Mouse (Mus musculus) adrenal gland, adult 8-10 months (tissue): Measurements from ENCODE around the gene Gm9745. TPM values are rescaled to one million over a fixed set of nuclear protein-coding genes. Genes with fewer than 3 reads are reported as not detected.
A peak's percentile ranks its signal among the peaks of the same experiment; 100 is the strongest.
"Not testable (repeated sequence)": the region's sequence is repeated elsewhere in the genome, so short reads cannot be mapped to it uniquely, and the experiment has no call there.

Experiments
- DNase-seq: peaks from one replicate; pipeline ENCODE4 v3.0.0; 2022
- total RNA-seq, 4 experiments: library from RNA; stranded (reverse); gene quantifications; 2 replicates each; pipeline ENCODE4 v1.2.4; 2022

The Gm9745 gene
- not detected for total RNA-seq

DNA sequence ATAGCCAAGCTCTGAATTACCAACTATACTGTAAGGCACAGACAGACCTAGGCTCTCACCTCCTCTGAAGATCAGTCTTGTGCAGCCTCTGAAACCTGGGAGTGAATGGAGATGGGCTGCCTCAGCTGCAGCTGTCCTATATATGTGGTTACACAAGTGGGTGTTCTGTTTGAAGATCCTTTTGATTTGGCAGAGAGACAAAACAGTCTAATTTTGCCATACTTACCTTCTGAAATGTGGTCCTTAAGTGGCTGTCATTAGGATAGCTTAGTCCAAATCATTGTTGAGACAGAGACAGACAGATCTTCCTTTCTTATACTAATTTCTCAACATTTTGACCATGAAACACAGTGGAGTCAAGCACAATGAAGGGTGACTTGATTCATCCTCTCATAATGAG lies at the start of gene Gm9745:
Gm9745 (minus strand) TSS at position 101 of the 400 bp plus-strand sequence.
- not testable (repeated sequence) for DNase-seq

DNA sequence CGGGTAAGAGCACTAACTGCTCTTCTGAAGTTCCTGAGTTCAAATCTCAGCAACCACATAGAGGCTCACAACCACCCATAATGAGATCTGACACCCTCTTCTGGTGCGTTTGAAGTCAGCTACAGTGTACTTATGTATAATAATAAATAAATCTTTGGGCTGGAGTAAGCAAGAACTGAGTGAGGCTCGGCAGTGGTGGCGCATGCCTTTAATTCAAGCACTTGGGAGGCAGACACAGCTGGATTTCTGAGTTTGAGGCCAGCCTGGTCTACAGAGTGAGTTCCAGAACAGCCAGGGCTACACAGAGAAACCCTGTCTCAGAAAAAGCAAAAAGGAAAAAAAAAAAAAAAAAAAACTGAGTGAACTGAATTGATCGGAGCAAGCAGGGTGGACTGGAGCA lies 49.2 kb upstream of the Gm9745 start:
- DNase-seq, result not testable (repeated sequence)

DNA sequence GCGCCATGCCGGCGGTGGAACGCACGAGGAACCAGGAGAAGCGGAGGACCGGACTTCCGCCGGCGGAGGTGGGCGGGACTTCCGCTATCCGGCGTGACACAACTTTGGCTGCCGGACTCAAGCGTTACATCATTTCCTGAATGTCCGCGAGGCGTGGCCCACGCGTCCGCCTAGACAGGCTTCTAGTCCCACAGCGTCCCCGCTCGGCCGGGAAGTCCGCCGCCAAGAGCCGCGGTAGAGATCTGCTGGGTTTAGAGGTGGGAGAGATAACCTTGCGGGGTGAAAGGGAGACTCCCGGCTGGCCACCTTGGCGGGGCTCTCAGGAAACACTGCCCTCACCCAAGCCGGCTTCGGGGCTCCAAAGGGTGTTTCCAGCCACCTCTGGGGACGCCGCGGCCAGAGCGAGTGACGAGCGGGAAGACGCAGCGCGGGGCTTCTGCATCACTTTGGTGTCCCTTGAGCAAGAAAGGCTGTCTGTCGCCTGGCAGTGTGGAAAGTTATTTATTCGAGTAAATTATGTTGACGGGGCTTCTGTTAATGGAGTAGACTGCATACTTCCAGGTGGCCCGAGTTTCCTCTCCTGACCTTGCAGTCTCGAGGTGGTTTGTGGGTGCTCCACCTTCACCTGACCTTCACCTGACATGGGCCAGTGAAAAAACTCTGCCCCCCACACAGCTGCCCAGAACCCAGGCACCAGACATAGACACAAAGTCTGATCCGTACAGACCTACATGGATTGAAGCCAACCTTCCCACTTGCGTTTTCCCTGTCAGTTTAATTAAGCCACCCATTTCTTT lies 48.2 kb upstream of the Gm9745 start, which contains the start of gene Gtpbp4:
Gtpbp4 (minus strand) TSS at position 94 of the 797 bp plus-strand sequence.
- peak; percentile 96 for DNase-seq

DNA sequence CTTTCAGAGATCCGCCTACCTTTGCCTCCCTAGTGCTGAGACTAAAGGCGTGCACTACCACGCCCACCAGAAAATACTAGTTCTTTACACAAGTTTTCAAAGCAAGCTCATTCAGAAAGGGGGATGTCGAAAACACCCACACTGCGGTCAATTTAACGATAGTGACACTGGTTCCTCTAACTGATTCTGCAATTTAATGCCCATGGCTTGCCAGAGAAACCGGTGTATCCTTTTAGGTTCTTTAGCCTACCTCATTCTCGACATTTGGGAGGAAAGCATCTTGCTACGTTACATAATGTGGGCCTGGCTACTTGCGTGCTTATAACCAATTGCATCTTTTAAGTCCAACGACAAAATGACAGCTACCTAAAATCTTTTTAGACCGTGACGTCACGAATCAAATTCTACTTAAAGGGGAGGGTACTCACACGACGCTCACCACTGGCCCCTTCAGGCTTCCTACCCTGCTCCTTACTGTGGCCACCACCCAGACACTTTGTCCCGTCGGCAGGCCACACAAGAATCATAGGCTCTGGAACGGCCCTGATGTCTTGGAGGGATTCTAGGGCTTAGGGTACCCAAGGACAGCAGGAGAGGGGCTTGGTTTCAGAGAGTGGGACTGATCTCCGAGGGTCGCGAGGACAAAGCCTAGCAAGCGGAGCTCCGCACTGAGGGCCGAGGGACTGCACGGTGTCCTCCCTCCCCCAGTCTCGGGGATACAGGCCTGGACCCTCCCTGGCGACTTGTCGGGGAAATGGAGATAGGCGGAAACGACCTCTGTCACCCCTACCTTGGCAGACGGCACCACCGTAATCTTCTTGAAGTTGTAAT lies 47.3 kb upstream of the Gm9745 start:
- DNase-seq, result no peak

DNA sequence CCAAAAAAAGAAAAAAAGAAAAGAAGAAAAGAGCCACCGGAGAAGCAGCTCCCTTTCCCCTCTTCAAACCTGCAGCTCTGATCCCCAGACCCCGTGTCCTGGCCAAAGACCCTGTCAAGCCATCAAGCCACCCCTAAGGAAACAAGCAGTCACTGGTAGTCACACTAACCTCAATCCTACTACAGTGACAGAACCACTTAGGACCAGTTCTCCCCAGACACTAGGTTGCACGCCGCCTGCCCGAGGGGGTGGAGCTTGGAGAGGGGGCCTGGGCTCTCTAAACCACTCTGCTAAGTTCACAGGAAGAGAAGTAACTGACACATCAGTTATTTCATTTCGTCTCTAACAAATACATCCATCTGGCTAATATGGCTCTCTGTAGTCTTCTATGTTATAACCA lies 44.2 kb upstream of the Gm9745 start:
- DNase-seq, result no peak

DNA sequence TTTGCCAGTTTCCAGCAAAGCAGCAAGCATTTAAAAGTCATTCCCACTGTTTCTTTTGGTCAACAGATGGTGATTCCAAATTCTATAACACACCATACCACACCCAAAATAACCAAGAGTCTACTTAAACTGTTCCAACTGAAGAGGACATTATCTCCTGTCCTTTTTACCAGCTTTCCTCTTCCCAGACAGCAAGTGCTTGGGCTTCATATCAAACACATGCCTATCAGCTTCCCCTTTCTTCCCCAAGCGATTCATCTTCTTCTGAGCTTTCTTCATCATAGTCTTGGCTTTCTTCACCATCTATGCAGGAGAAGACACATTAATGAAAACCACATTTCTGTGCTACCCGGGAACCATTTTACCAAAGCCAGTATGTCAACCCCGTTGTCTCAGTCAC lies 24.9 kb upstream of the Gm9745 start:
- no peak for DNase-seq

DNA sequence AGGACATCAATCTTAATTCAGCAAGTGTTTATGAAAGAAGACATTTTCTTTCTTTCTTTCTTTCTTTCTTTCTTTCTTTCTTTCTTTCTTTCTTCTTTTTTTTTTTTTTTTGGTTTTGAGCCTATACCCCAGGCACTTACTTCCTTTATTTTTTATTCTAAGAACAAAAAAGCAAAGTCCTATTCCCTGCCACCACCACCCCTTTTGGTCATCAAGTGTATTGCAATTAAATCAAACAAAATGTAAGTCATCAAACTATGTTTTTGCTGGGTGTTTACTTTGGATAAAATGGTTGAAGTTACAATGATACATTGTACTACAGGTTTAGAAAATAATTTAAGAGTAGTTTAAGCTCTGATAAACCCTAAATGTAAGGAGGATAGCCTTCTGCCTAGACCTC lies 24.3 kb upstream of the Gm9745 start:
- DNase-seq, result no peak

DNA sequence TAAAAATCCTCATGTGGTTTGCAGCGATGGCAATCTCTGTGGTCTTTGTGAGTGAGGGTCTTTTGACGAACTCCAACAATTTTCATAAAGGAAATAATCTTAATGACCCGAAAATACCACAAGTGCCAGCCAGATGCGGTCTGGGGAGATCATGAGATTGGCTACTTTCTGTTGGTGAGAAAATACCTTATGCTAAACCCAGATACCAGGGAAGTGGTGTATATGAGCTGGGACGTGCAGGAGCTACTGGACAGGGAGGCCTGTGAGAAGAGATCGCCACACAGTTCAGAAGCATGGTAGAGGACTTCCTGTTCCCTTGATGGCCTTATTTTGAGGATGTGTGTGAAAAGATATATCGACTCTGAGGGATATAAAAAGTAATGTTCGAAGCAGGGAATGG lies 19.7 kb upstream of the Gm9745 start:
- DNase-seq, result no peak

DNA sequence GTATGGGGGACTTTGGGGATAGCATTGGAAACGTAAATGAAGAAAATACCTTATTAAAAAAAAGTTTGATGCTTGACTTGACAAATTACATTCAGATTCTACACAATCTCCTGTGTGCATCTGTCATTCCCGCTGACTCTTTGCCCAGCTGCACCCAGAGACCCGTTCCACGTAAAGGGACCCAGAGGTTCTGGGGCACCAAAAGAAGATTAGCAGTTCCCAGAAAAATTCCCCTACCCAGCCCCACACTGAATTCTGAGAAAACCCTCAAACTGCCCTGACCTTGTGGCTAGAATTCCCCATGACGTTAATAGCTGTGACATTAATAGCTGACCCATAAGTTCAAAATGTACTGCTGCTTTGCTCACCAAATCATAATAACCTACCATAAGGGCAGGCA lies 17.2 kb upstream of the Gm9745 start:
- DNase-seq, result no peak

DNA sequence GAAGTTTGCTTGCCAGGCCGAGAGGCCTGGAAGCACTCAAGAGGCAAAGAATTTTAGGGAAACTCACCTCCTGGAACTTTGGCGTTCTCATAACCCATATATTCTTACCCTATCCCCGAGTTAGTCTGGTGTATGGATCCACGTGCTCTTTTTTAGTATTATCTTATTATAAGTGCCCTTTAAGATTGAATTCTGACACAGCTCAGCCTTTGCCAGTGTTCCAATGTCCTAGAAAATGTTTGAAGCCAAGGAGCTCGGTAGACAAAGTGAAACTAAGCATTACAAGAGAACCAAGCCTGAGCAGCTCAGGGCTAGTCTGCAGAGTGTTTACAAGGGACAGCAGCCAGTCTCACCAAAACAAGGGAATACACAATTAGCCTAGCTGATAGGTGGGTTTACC lies 14.2 kb upstream of the Gm9745 start:
- DNase-seq, result not testable (repeated sequence)

DNA sequence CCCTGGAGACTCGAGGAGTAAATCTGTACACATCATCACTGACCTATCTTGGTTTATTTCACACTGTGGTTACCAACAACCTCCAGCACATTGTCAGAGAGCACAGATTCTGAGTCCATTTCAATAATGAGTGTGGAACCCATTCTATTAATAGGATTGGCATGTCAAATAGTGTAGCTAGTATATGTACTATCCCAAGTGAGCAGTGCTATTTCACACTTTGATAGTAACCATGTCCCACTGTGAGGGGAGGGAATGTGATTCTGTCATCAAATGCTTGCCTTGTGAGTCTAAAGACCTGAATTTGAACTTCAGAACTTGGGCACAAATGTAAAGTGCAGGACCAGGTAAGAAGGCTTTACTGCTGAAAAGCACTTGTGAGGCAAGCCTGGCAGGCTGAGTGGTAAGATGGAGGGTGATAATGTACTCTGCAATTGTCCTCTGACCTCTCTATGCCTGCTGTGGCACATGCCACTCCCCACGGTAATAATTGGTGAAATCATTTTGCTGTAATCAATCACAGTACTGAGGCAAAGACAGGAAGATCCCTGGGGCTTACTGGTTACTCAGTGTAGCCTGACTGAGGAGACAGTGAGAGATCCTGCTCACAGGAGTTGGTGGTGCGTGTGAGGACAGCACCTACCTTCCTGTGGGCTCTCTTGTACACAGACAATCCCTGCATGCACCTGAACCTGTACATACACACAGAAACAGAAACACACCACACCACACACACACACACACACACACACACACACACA lies 13.3 kb upstream of the Gm9745 start:
- not testable (repeated sequence) for DNase-seq

DNA sequence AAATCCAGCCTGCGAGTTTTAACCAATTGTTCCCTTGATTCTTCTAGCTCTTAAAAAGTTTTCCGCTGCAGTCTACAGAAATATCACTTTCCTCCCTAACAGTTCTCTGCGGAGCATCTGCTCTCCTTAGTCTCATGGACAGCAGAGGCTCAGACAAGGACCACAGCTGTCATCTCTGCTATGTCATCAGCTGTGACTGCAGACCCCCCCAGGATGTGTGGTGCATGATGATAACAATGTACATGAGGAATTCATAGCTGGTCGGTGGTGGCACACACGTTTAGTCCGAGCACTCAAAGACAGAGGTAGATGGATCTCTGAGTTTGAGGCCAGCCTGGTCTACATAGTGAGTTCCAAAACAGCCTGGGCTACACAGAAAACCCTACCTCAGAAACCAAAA lies 11.5 kb upstream of the Gm9745 start:
- not testable (repeated sequence) for DNase-seq

DNA sequence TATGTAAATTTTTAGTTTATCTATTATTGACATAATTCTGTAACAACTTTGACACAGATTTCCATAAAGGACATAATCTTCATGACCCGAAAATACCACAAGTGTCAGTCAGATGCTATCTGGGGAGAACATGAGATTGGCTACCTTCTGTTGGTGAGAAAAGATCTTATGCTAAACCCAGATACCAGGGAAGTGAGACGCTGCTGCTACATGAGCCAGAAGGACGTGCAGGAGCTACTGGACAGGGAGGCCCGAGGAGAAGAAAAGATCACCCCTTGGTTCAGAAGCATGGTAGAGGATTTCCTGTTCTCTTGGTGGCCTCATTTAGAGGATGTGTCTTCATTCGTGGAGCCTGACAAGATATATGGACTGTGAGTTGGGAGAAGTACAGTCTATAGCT lies 11.0 kb upstream of the Gm9745 start:
- not testable (repeated sequence) for DNase-seq

DNA sequence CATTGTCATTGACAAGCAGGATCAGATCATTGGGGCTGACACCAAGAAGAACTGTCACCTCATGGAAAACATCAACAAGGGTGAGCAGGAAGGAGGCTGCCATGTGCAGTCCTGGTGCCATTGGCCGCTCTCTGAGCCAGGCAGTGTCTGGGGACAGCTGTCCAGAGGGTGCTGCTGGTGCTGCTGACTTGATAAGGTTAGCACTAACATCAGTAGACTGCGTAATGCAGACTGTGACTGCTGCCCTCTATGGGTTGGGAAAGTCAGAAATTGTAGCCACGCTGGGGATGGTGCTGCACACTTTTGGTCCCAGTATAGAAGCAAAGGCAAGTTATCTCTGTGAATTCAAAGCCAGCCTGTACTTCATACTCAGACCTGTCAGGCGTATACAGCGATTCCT lies 8.8 kb upstream of the Gm9745 start:
- not testable (repeated sequence) for DNase-seq

DNA sequence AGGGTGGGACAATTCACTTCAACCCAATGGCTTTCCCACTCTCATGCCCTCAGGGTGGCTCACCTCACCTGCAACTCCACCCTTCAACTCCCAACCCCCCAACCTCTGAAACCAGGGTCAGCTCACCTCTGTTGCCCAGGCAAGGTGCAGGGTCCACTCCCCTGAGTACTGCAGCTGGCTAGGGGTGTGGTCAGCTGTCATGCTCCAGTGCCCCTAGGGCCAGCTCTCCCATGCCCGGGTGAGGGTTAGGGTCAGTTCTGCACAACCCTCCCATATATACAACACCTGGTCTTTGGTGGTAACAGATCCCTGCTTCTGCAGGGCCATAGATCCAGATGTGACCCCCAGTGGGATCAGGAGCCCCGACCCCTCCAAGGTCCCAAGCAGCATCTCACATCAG lies 7.1 kb upstream of the Gm9745 start:
- not testable (repeated sequence) for DNase-seq

DNA sequence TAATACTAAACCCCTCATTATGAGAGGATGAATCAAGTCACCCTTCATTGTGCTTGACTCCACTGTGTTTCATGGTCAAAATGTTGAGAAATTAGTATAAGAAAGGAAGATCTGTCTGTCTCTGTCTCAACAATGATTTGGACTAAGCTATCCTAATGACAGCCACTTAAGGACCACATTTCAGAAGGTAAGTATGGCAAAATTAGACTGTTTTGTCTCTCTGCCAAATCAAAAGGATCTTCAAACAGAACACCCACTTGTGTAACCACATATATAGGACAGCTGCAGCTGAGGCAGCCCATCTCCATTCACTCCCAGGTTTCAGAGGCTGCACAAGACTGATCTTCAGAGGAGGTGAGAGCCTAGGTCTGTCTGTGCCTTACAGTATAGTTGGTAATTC lies 4.5 kb upstream of the Gm9745 start, which contains the start of gene Idi2:
Idi2 (plus strand) TSS at position 301 of the 400 bp plus-strand sequence.
- DNase-seq, result not testable (repeated sequence)

DNA sequence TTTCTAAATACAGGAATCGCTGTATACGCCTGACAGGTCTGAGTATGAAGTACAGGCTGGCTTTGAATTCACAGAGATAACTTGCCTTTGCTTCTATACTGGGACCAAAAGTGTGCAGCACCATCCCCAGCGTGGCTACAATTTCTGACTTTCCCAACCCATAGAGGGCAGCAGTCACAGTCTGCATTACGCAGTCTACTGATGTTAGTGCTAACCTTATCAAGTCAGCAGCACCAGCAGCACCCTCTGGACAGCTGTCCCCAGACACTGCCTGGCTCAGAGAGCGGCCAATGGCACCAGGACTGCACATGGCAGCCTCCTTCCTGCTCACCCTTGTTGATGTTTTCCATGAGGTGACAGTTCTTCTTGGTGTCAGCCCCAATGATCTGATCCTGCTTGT lies 4.2 kb downstream of the Gm9745 start:
- DNase-seq, result not testable (repeated sequence)

DNA sequence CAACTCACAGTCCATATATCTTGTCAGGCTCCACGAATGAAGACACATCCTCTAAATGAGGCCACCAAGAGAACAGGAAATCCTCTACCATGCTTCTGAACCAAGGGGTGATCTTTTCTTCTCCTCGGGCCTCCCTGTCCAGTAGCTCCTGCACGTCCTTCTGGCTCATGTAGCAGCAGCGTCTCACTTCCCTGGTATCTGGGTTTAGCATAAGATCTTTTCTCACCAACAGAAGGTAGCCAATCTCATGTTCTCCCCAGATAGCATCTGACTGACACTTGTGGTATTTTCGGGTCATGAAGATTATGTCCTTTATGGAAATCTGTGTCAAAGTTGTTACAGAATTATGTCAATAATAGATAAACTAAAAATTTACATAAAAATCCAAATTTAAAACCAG lies 6.3 kb downstream of the Gm9745 start:
- not testable (repeated sequence) for DNase-seq

DNA sequence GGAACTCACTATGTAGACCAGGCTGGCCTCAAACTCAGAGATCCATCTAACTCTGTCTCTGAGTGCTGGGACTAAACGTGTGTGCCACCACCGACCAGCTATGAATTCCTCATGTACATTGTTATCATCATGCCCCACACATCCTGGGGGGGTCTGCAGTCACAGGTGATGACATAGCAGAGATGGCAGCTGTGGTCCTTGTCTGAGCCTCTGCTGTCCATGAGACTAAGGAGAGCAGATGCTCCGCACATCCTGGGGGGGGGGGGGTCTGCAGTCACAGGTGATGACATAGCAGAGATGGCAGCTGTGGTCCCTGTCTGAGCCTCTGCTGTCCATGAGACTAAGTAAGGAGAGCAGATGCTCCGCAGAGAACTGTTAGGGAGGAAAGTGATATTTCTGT lies 6.9 kb downstream of the Gm9745 start:
- not testable (repeated sequence) for DNase-seq

DNA sequence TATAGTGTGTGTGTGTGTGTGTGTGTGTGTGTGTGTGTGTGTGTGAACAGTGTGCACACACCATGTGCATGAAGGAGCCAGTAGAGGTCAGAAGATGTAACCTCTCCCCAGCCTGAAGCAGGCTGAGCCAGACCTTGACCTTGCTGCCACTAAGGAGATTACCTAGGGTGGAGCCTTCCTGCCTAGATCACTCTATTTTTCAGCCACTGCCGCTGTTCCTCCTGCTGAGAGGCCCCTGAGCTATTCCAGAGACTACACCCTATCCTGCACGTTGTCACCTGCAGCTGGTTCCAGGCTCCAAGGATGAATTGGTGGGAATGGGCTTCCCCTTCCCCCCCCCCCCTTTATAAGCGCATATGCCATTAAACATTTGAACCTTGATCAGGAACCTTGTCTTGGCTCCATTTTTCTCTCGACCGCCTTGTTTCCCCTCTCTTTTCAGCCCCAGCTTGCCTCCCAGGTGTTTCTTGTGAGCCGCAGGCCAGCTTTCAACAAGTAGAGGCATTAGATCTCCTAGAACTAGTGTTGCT lies 10.4 kb downstream of the Gm9745 start:
- DNase-seq, result not testable (repeated sequence)

DNA sequence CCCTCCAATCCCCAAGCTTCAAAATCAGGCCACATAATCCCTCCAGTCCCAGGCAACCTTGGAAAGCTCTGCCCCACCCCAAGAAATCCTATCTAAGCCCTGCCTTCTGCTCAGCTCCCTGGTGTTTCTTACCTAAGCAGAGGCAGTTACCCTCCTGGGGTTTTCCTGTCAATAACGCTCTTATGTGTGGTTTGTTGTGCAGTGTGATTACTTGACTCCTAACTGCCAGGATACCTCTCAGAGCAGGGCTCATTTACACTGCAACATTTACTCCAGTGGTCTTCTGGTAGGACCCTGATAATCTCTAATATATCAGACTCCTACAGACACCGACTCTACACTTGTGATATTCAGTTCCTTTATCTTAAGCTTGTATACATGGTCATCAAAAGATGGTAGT lies 14.5 kb downstream of the Gm9745 start:
- DNase-seq, result no peak

DNA sequence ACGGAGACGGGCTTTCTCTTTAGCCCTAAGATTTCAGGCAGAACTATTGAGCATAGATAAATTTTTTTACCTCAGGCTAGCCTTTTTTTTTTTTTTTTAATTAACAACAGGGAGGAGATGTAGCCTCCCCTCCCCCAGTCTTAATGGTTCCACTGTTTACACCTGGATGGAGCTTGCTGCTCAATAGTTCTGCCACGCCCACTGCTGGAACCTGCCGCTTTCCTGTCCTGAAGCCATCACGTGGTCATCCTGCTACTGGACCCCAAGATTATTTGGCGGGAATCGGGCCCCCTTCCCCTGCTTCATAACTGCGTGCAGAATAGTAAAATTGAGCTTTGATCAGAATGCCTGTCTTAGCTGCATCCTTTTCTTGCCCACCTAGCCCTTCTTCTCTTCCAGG lies 34.1 kb downstream of the Gm9745 start:
- not testable (repeated sequence) for DNase-seq
